Mouse (Mus musculus): ENCODE results near the gene Cmtm4.
"Not testable (repeated sequence)": the region's sequence is repeated elsewhere in the genome, so short reads cannot be mapped to it uniquely, and the experiment has no call there.

DNA sequence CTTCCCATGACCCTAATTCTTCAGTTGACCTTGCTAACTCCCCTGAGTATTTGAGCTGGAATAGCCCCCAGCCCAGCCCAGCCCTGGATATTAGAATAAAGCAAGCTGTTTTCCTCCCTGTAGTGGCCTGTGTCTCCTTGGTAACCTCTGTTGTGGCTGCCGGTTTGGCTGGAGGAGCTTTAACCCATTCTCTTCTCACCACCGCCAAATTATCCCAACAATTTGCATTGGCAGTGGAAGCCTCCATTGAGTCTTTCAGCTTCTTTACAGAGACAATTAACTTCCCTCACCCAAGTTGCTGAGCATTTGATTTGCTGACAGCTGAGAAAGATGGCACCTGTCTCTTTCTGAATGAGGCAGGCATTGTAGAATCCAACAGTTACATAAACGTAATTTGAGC lies 94.0 kb downstream of the Cmtm4 start:
- not testable (repeated sequence) for TF ChIP-seq CTCF (IDR thresholded peaks at IDR 0.05; ENCODE audit: extremely low read depth, insufficient read length, insufficient replicate concordance, low read depth, low read length); POLR2A (IDR thresholded peaks at IDR 0.05; ENCODE audit: low read depth, low read length)
